Mouse (Mus musculus) midbrain, embryonic 15.5 days (tissue): Measurements from ENCODE around the gene Nudt9. TPM values are rescaled to one million over a fixed set of nuclear protein-coding genes. Genes with fewer than 3 reads are reported as not detected.
A peak's percentile ranks its signal among the peaks of the same experiment; 100 is the strongest.

Experiments
- ATAC-seq: fragments of 200-750 bp; cut with Nextera tagmentation; replicated peaks from 2 replicates; pipeline ENCODE4 v1.8.0; 2017; ENCODE audit warnings: moderate TSS enrichment
- H3K27ac ChIP-seq: fragments of 300-500 bp; sonication (generic); 2 replicates; pipeline ENCODE4 v1.5.1; 2015; ENCODE audit warnings: mild to moderate bottlenecking, inconsistent platforms
- H3K27me3 ChIP-seq: fragments of 300-500 bp; sonication (generic); replicated peaks from 2 replicates; pipeline ENCODE4 v1.6.1; 2015; ENCODE audit warnings: inconsistent platforms
- H3K36me3 ChIP-seq: fragments of 300-500 bp; sonication (generic); replicated peaks from 2 replicates; pipeline ENCODE4 v1.6.1; 2015; ENCODE audit warnings: inconsistent platforms
- H3K4me1 ChIP-seq: fragments of 300-500 bp; sonication (generic); 2 replicates; pipeline ENCODE4 v1.6.1; 2015; ENCODE audit warnings: inconsistent platforms
- H3K4me2 ChIP-seq: fragments of 300-500 bp; sonication (generic); 2 replicates; pipeline ENCODE4 v1.6.1; 2015; ENCODE audit warnings: inconsistent platforms, mild to moderate bottlenecking, moderate library complexity
- H3K4me3 ChIP-seq: fragments of 300-500 bp; sonication (generic); 2 replicates; pipeline ENCODE4 v1.5.1; 2015; ENCODE audit warnings: mild to moderate bottlenecking, inconsistent platforms
- H3K9ac ChIP-seq: fragments of 300-500 bp; sonication (generic); 2 replicates; pipeline ENCODE4 v1.6.1; 2015; ENCODE audit warnings: mild to moderate bottlenecking, inconsistent platforms
- H3K9me3 ChIP-seq: fragments of 300-500 bp; sonication (generic); 2 replicates; pipeline ENCODE4 v1.6.1; 2016; ENCODE audit warnings: inconsistent platforms
- WGBS: fragments of 180-500 bp; shearing (Covaris S2); methylation state at CpG from one replicate; pipeline ENCODE4 v1.1.7; 2015; ENCODE audit warnings: mixed read lengths; 5-methylcytosine and 5-hydroxymethylcytosine counted together
- polyA plus RNA-seq: library from polyadenylated mRNA; unstranded; fragments of >200 nt; fragmentation: Nextera tagmentation; extraction: Ambion mirVana; gene quantifications from 2 replicates; pipeline ENCODE4 v1.2.1, GENCODE M21; 2015

Nudt9 gene
- polyA plus RNA-seq, 1 experiment from 2014 or later = 60.5 TPM

DNA sequence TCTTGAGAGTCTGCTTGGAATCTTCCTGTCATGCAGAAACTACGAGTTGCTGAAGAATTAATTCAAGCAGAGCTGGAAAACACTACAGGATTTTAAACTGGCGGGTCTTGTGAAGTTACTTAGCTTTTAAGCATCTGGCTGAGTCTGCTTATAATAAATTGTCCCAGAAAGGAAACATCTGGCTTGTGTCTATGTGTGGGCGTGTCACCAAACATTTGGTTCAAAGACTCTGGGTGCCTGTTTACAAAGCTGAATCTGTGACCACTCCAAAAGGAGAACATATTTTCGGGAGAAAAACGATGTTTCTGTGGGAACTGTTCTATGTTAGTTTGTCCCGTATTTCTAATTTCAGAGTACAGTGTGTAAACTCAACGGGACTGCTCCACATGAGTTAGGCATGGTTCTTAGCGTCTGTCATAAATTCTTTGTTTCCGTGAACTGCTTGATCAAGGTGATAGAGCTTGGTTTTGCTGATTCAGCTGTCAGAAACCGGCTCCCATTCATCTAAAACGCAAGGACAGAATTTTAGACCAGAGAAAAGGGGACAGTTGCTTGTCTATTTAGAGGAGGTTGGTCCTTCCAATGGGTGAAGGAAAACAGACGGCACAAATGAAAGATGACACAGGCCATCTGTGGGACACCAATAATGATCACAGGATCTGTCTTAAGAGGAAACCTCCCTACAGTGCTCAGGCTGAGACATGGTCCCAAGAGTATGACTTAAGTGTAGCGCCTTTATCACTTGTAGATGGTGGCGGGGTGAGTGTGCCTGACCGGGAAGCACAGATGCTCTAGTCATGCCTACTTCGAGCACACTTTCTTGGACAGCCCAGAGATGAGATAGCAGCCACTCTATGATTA, 50.2 kb downstream of the Nudt9 start:
- Histone ChIP-seq H3K4me2 (no peak overlapping the region), H3K27ac (no peak overlapping the region), H3K36me3 (no peaks in the 10 kb centered on the region), H3K27me3 (no peaks in the 10 kb centered on the region), H3K9ac (no peak overlapping the region), H3K4me3 (no peak overlapping the region), H3K9me3 (no peaks in the 10 kb centered on the region), H3K4me1 (no peaks in the 10 kb centered on the region)
- no peak for ATAC-seq
- 84% methylated on average over 16 of the region's 16 CpGs for WGBS

DNA sequence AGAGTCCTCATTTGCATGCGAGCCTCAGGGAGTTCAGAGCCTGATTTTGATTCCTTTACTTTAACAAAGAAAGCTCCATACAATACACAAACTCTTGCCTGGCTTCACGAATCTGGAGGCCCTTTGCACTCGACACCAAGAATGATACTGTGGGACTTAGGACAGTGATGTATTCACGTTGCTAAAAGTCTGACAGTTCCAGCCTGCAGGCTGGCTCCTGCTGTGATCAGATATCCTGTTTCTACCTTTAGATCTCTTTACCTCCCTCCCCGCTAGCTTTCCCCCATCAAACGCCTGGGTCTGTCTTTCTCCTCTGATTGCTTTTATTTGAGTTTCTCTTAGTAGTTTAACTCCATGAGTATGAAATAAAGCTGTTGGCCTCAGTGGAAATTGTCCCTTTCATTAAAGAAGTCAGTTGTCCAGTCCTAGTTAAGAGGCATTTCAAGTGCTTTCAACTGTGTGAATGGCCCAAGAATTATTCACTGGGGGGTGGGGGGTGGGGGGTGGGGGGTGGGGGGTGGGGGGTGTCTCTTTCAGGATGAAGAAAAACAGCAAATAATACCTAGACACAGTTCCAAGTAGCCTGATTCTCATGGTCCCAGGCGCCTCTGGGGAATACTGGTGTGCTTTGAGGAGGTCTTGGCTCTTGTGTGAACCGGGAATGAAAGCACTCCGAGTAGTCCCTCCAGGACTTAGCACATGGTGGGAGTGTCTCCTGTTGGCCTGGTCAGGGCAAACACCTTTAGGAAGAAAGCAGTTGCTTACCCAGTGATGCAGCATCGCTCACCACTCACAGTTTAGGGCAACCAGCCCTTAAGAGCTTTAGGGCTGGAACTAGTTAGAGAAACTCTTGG, 55.8 kb downstream of the Nudt9 start:
- peak; percentile 59 for ATAC-seq
- WGBS = 11% methylated on average over 10 of the region's 10 CpGs
- Histone ChIP-seq H3K36me3 (no peaks in the 10 kb centered on the region), H3K4me3 (no peak overlapping the region), H3K4me2 (no peak overlapping the region), H3K9ac (no peak overlapping the region), H3K27me3 (peaks cover 3% of the 10 kb centered on the region; the same call in 1 of the 2 replicates), H3K4me1 (peaks cover 7% of the 10 kb centered on the region; the same call in 1 of the 2 replicates), H3K27ac (0 out of 2 replicates have a peak overlapping the region, but pooled peaks have one; percentile 25), H3K9me3 (no peaks in the 10 kb centered on the region)

DNA sequence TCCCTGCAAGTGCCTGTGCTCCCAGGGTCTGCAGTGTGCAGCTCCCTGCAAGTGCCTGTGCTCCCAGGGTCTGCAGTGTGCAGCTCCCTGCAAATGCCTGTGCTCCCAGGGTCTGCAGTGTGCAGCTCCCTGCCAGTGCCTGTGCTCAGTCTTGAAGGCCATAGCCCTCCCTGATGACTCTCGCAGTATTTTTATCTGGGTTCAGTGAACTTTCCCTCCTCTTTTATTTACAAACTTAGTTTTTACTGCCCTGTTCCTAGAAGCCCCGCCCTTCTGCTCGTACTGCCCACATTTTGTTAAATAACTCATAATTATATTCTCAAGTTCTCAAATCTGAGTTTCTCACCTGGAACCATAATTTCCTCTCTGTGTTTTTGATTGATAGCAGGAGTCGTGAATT, 57.1 kb downstream of the Nudt9 start:
- no peaks in the 10 kb centered on the region for H3K36me3 ChIP-seq
- ATAC-seq = no peak
- no peak overlapping the region for H3K4me2 ChIP-seq
- peaks cover 10% of the 10 kb centered on the region for H3K4me1 ChIP-seq
- peaks cover 5% of the 10 kb centered on the region; the same call in 1 of the 2 replicates for H3K27me3 ChIP-seq
- H3K9me3 ChIP-seq = no peaks in the 10 kb centered on the region
- 79% methylated on average over 4 of the region's 4 CpGs for WGBS
- no peak overlapping the region for H3K4me3 ChIP-seq
- no peak overlapping the region for H3K9ac ChIP-seq
- no peak overlapping the region for H3K27ac ChIP-seq

DNA sequence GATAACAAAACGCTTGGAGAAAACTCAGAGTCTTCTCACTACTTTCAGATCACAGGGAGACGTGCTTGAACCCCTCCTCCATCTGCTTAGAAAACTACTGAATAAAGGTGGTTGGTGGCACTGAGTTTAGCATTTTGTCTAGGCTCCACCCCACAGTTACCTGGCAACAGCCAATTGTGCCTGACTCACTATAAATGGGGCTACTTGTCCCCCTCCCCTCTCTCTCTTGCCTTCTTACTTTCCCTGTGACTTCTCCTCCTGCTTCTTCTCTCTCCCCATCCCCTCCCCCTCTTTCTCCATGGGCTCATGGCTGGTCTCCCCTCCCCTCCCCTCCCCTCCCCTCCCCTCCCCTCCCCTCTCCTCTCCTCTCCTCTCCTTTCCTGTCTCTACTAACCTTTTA, 58.0 kb downstream of the Nudt9 start:
- Histone ChIP-seq H3K36me3 (no peaks in the 10 kb centered on the region), H3K27me3 (peaks cover 5% of the 10 kb centered on the region; the same call in 1 of the 2 replicates), H3K9ac (no peak overlapping the region), H3K9me3 (no peaks in the 10 kb centered on the region), H3K4me3 (no peak overlapping the region), H3K4me1 (peaks cover 20% of the 10 kb centered on the region), H3K27ac (no peak overlapping the region), H3K4me2 (no peak overlapping the region)
- WGBS = 55% methylated on average over 2 of the region's 2 CpGs
- ATAC-seq = no peak

DNA sequence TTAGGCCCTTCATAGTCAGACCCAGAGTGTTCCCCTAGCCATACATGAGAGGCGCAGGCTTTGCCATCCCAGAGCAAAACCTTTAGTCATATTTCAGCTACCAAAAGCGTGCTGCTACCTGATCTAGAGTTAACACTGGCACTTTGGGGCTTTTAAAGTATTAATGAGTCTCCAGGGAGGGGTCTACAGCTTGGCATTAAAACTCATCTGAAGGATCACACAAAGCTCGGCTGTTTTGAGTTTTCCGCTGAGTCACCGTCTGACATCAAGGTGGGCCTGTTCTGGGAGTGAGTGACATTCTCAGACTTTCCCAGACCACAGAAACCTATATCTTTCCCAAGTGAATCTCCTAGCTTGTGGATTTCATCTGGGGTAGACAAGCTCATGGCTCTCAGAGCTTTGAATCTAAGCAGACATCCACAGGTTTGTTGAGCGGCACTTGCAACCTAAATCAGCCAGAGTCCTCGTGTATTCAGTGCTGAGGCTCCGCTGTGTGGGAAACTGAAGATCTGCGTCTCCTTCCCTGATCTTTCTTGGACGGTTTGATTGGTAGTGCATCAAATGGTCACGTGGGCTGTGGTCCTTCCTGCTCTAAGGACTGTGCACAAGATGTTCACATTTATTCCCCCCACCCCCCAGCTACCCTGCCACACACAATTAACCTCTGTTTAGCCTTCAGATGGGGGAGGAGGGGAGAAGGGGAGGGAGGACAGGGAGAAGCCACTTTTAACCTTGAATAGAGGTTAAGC, 62.2 kb downstream of the Nudt9 start:
- H3K27me3 ChIP-seq = peaks cover 5% of the 10 kb centered on the region; the same call in 1 of the 2 replicates
- H3K27ac ChIP-seq = peak overlapping the region; percentile 75
- no peaks in the 10 kb centered on the region for H3K9me3 ChIP-seq
- 0 out of 2 replicates have a peak overlapping the region, but pooled peaks have one; percentile 24 for H3K9ac ChIP-seq
- H3K4me2 ChIP-seq = peak overlapping the region; percentile 45
- peak; percentile 48 for ATAC-seq
- WGBS = 37% methylated on average over 11 of the region's 11 CpGs
- H3K4me1 ChIP-seq = peaks cover 40% of the 10 kb centered on the region
- peak overlapping the region; percentile 23; the same call in 1 of the 2 replicates for H3K4me3 ChIP-seq
- no peaks in the 10 kb centered on the region for H3K36me3 ChIP-seq

DNA sequence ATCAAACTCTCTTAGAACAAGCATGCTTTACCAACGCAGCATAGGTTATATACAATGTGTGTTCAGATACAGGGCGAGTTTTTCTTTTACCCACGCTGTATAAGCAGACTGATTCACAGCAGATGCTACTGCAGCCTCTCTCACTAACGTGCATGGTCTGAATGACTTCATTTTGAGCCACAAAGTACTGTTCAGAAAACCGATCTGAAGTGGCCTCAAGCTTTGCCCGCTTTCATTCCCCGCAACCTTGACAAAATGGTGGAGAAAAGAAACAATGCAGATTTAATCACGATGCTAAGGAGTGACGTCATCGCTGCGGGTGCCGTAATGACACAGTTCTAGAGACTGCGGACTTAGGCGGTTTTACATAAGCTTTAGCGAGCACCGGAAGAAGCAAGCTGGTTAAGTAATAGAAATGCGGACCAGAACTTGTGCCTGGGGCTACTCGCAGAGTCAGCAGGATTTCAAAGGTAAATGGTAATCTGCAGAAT, 62.8 kb downstream of the Nudt9 start:
- Histone ChIP-seq H3K4me1 (peaks cover 46% of the 10 kb centered on the region), H3K36me3 (no peaks in the 10 kb centered on the region), H3K27me3 (peaks cover 5% of the 10 kb centered on the region; the same call in 1 of the 2 replicates), H3K4me3 (peak overlapping the region; percentile 23), H3K9ac (0 out of 2 replicates have a peak overlapping the region, but pooled peaks have one; percentile 24), H3K27ac (peak overlapping the region; percentile 75), H3K9me3 (no peaks in the 10 kb centered on the region), H3K4me2 (peak overlapping the region; percentile 45)
- ATAC-seq = peak; percentile 62
- 7% methylated on average over 18 of the region's 18 CpGs for WGBS

DNA sequence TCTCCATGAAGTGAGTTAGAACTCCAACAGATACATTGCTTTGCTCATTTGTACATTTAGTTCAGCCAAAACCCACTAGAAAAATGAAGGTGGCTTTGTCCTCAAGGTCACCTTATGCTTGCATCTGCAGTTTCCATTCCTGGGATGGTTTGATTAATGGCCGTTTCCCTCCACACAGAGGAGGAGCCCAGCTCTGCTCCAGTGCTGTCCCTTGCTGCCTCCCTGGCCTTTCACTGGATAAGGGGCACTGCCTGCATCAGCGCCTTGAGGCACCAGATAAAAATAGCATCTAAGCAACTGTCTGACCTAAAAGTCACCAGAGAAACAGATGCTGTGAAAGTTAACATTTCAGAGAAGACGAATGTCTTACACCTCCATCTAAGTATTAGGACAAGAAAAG, 63.4 kb downstream of the Nudt9 start:
- 0 out of 2 replicates have a peak, but pooled peaks have one; percentile 27 for ATAC-seq
- H3K4me3 ChIP-seq = peak overlapping the region; percentile 23; the same call in 1 of the 2 replicates
- WGBS = 19% methylated on average over 3 of the region's 3 CpGs
- peak overlapping the region; percentile 75 for H3K27ac ChIP-seq
- peak overlapping the region; percentile 45 for H3K4me2 ChIP-seq
- no peaks in the 10 kb centered on the region for H3K36me3 ChIP-seq
- H3K4me1 ChIP-seq = peaks cover 50% of the 10 kb centered on the region
- H3K9me3 ChIP-seq = no peaks in the 10 kb centered on the region
- no peak overlapping the region for H3K9ac ChIP-seq
- peaks cover 5% of the 10 kb centered on the region; the same call in 1 of the 2 replicates for H3K27me3 ChIP-seq

DNA sequence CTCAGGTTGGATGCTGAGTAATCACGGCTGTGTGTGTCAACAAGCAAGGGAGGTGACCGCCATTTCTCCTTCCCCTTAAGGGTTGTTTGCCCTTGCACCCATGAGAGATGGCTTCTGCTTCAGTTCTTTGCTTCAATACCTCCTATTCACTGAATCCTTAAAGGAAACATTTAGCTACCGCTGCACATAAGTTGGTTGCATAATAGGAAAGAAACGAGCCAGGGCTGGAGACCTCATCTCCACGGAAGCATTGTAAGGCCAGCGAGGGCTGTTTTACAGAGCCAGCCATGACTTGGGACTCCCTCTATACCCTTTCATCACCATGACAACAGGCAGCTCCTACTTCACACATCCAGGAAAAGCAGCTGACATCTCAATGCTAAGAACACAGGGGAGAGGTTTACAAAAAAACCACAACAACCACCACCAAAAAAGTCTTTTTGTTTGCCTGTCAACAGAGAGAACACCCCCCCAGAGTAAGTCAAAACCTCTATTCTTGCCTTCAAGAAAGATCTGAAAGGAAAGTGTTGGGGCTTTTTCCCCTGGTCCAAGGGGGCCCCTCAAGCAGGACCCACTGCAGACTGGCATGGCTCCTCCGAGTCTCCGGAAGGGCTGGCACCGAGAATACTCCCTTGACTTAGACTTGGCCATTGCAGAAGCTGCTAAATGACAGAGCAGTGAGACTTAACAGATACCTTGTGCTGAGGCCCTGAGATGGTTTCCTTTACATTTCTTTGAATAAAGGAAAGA, 64.2 kb downstream of the Nudt9 start:
- Histone ChIP-seq H3K36me3 (no peaks in the 10 kb centered on the region), H3K9me3 (no peaks in the 10 kb centered on the region), H3K9ac (no peak overlapping the region), H3K4me1 (peaks cover 55% of the 10 kb centered on the region), H3K27me3 (peaks cover 5% of the 10 kb centered on the region; the same call in 1 of the 2 replicates), H3K4me2 (peak overlapping the region; percentile 45), H3K4me3 (no peak overlapping the region), H3K27ac (peak overlapping the region; percentile 75)
- peak; percentile 79 for ATAC-seq
- WGBS = 6% methylated on average over 9 of the region's 9 CpGs

DNA sequence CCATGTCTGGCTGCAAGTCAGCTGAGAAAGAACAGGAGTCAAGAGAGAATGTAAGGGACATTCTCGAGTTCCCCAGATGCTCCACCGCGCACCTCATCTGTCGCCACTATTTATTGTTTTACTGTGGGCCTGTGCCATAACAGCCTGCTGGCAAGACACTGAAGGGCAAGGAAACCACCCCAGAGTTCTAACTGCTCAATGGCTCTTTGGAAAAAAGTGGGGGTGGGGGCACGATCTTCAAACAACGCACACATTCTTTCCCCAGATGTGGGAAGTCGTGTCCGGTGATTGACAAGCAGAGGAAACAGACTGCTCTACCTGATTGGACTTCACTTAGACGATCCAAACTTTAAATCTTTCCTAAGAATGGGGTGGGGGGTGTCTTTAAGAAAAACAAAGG, 65.9 kb downstream of the Nudt9 start:
- peak overlapping the region; percentile 15 for H3K4me2 ChIP-seq
- H3K4me1 ChIP-seq = peaks cover 55% of the 10 kb centered on the region
- peaks cover under 1% of the 10 kb centered on the region; the same call in 1 of the 2 replicates for H3K27me3 ChIP-seq
- 25% methylated on average over 9 of the region's 9 CpGs for WGBS
- no peak for ATAC-seq
- no peaks in the 10 kb centered on the region for H3K9me3 ChIP-seq
- no peaks in the 10 kb centered on the region for H3K36me3 ChIP-seq
- peak overlapping the region; percentile 75 for H3K27ac ChIP-seq
- H3K4me3 ChIP-seq = peak overlapping the region; percentile 19; the same call in 1 of the 2 replicates
- no peak overlapping the region for H3K9ac ChIP-seq

DNA sequence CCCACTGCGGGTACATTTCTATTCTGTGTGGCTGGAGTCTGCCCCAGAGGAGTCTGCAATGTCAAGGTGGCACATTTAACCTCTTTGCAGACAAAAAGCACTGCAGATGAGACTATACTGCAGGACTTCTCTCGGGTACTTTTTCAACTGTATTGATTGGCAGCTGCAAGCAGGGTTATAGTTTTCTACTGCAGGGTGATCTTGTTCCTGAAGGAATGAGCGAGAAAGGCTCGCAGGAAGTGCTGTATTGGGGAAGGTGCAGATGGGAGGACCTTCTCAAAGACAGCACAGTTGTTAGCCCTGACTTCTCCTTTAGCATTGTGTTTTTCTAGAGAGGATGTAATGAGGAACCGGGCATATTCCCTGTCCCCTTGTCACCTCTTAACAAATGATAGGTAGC, 66.4 kb downstream of the Nudt9 start:
- 34% methylated on average over 5 of the region's 5 CpGs for WGBS
- Histone ChIP-seq H3K4me2 (peak overlapping the region; percentile 15), H3K27ac (peak overlapping the region; percentile 75), H3K9ac (no peak overlapping the region), H3K4me1 (peaks cover 55% of the 10 kb centered on the region), H3K27me3 (no peaks in the 10 kb centered on the region), H3K4me3 (peak overlapping the region; percentile 19), H3K36me3 (no peaks in the 10 kb centered on the region), H3K9me3 (no peaks in the 10 kb centered on the region)
- ATAC-seq = no peak
